Mouse (Mus musculus) olfactory bulb, adult 2 months (tissue): ENCODE data around the gene Gm45015.

Experiments used
- CTCF ChIP-seq: fragments of 200-500 bp; IDR thresholded peaks from 2 replicates; pipeline ENCODE4 v1.5.1; 2012; ENCODE audit warnings: low read depth, mild to moderate bottlenecking, low read length, moderate library complexity; ENCODE audit not compliant: insufficient read depth
- POLR2A ChIP-seq: fragments of 200-500 bp; IDR thresholded peaks from 2 replicates; pipeline ENCODE4 v1.6.1; 2012; ENCODE audit warnings: mild to moderate bottlenecking, low read depth, low read length, moderate library complexity; ENCODE audit not compliant: insufficient read depth

DNA sequence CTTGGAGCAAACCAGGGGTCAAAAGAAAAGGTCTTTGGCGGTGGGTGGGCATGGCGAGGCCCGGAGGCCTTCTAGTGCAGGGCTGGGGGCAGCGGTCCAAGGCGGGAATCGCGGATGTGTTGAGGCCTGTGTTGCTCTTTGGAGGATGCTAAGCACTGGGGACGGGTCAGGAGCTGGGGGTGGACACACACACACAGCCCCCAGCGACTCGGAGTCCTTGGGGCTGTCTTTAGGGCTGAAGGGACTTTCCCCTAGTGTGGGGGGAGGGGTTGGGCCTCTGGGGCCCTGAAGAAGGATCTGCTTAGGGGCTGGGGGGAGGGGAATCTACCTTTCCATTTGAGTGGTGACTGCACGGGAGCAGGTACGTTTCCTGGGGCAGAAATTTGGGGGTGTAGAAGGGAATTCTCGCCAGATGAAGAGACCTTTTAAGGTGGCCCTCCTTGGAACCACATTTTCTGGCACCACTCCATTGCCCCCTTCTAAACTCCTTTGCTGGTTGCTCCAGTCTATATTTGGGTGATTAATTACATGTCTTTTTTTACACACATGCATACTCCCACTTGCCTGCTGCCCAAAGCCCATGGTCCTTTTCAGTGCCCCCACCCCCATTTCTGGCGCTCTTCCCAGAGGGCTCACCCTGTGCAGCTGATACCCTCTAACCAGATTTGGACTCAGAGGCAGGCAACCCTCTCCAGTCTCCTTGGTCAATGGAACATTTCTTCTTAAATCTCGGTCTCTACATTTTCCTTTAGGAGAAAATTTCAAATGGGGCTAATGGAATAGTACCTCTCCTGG is 6.5 kb upstream of the Gm45015 start:
- TF ChIP-seq POLR2A (no peak), CTCF (no peak)
